Mouse (Mus musculus) forebrain, embryonic 10.5 days (tissue): ENCODE measurements around the gene Crb3. TPM values are rescaled to one million over a fixed set of nuclear protein-coding genes. Genes with fewer than 3 reads are reported as not detected.

Source experiments
- polyA plus RNA-seq: library from polyadenylated mRNA; unstranded; fragments of >200 nt; fragmentation: Nextera tagmentation; extraction: Ambion mirVana; gene quantifications from 2 replicates; pipeline ENCODE4 v1.2.1, GENCODE M21; 2016

Gene Crb3
- polyA plus RNA-seq, 1 experiment from 2014 or later = 3.6 TPM

Other genes with a start within 250 kb of the Crb3 start
- 7.8 and 9.6 TPM in 2 replicates for gene Rfx2, start 228.1 kb upstream of the Crb3 start, polyA plus RNA-seq
- not detected in 2 replicates for gene Acsbg2, start 184.7 kb upstream of the Crb3 start, polyA plus RNA-seq
- gene 1700061G19Rik, start 183.6 kb upstream of the Crb3 start, polyA plus RNA-seq = 0.26 and 0.46 TPM in 2 replicates
- gene Mllt1, start 123.7 kb upstream of the Crb3 start, polyA plus RNA-seq = 72.7 and 74.6 TPM in 2 replicates
- gene Acer1, start 77.0 kb upstream of the Crb3 start, polyA plus RNA-seq = not detected in 2 replicates
- gene Clpp, start 68.8 kb upstream of the Crb3 start, polyA plus RNA-seq = 186 and 188 TPM in 2 replicates
- 37.0 and 38.6 TPM in 2 replicates for gene Alkbh7, start 61.8 kb upstream of the Crb3 start, polyA plus RNA-seq
- 0.35 and 0.50 TPM in 2 replicates for gene Pspn, start 59.1 kb upstream of the Crb3 start, polyA plus RNA-seq
- 82.3 and 83.9 TPM in 2 replicates for gene Gtf2f1, start 47.8 kb upstream of the Crb3 start, polyA plus RNA-seq
- gene Gm17949, start 47.6 kb upstream of the Crb3 start, polyA plus RNA-seq = 0.34 and 0.43 TPM in 2 replicates
- gene Khsrp, start 27.6 kb upstream of the Crb3 start, polyA plus RNA-seq = 47.7 and 50.2 TPM in 2 replicates
- not detected in 2 replicates for gene Slc25a41, start 17.5 kb upstream of the Crb3 start, polyA plus RNA-seq
- gene Slc25a23, start 758 bp downstream of the Crb3 start, polyA plus RNA-seq = 10.0 and 10.6 TPM in 2 replicates
- gene Dennd1c, start 19.4 kb downstream of the Crb3 start, polyA plus RNA-seq = 2.7 and 4.1 TPM in 2 replicates
- gene Tubb4a, start 28.7 kb downstream of the Crb3 start, polyA plus RNA-seq = 36.2 and 40.1 TPM in 2 replicates
- 10.6 and 11.3 TPM in 2 replicates for gene Tnfsf9, start 46.2 kb downstream of the Crb3 start, polyA plus RNA-seq
- not detected in 2 replicates for gene Cd70, start 90.7 kb downstream of the Crb3 start, polyA plus RNA-seq
- 0.15 and 0.16 TPM in 2 replicates for gene Tnfsf14, start 135.1 kb downstream of the Crb3 start, polyA plus RNA-seq
- 0.30 TPM in 1 of 2 replicates, not detected in the other for gene C3, start 169.0 kb downstream of the Crb3 start, polyA plus RNA-seq
- 22.7 and 22.8 TPM in 2 replicates for gene Gpr108, start 189.3 kb downstream of the Crb3 start, polyA plus RNA-seq
- gene Trip10, start 190.3 kb downstream of the Crb3 start, polyA plus RNA-seq = 43.8 and 49.9 TPM in 2 replicates
- 1.4 and 1.7 TPM in 2 replicates for gene Vav1, start 220.0 kb downstream of the Crb3 start, polyA plus RNA-seq